Mouse (Mus musculus): ENCODE data around the gene St6galnac3. TPM values are rescaled to one million over a fixed set of nuclear protein-coding genes. Genes with fewer than 3 reads are reported as not detected.

Gene St6galnac3
- polyA plus RNA-seq, 3 experiments from 2014 or later, result 39.4 to 85.0 (median 71.2) TPM

DNA sequence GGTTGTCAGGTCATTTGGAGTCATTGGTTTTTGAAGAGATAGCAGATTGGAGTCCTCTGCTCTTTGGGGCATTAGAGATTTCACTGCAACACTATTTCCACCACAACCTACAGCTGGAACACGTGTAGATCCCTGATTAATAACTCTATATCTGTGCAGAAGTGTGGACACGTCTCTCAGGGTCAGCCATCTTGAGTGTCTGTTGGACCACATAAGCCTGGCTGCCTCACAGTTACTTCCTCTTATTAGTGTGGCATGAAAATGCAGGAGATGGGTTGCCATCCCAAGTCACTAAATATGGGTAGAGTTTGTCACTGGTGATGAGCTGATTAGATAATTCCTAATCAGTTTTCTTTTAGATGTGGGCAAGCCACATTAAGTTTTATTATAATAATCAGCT, 385.0 kb downstream of the St6galnac3 start:
- ATAC-seq, result no peak

DNA sequence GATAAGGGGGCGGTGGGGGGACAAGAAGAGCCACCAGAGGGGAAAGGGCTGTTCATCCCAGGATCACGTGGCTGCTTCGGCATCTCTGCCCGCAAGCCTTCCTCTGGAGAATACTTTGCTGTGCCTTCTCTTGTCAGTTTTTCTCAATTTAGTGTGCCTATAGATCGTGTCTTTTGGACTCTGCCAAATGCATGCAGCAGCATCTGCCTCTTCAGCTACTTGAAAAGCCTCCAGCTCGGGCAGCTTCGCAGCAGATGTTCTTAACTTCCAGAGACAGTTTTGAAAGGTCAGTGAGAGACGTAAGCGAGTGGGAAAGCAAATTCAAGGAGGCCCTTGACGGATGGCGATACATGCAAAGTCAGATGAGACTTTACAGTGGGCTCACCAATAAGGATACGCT, 385.9 kb downstream of the St6galnac3 start:
- ATAC-seq, result no peak

DNA sequence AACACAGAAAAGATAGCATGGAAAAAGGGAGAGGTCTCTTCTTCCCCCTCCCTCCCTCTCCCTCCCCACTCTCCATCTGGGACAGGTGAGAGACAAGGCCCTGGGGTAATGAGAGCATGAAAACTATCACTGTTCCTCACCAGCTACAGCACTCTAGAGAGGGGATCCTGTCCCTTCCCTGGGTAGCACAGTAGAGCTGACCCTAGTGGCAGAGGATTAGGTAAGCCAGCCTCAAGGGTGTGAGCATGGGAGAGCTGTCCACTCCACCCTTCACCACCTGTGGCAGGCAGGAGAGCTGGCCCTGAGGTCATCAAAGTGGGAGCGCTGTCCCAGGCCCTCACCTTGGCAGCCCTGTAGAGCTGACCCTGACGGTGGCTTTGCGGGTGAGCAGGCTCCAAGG, 387.2 kb downstream of the St6galnac3 start:
- no peak for ATAC-seq

DNA sequence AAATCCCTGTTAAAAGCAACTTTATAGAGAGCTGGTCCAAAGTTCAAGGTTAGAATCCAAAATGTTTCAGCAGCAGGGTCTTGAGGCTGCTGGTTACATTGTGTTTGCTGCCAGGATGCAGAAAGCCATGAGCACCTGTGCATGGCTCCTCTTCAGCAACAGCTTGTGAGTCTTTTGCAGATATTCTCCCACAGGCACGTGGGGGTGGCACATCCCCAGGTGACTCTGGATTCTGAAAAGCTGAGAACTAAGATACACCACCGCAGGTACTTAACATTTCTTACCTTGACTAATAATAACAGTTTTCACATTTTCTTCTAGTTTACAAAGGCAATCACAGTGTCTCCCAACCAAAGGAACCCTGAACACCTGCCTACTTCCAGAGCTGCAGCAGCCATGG, 387.8 kb downstream of the St6galnac3 start:
- ATAC-seq, result no peak

DNA sequence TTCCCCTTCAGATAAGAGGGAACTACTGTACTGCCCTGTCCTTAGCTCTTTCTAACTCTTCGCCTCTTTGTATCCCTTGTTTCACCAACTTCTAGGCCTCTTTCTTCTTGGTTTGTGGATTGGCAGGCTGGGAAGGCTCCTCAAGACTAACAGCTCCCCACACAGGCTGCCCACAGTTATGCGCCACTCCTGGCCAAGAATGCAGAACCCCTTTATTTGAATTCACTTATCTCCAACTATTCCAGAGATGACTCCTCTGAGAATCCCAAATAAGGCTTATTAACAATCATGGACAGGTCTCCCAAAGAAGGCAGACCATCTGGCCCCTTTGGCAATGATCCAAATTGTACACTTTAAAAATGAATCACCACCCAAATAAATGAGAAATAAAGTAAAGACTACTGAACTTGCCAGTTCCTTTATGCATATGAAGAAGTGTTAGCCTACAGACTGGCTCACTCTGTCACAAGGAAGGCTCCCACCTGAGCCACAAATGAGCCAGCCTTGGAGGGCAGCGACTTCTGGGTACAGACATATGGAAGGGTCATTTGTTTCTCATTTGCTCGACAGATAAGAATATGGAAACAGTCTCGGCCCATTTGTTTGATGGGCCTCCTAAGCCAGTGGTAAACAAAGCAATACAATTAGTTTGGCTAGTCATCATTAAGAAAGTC, 390.7 kb downstream of the St6galnac3 start:
- no peak for ATAC-seq

DNA sequence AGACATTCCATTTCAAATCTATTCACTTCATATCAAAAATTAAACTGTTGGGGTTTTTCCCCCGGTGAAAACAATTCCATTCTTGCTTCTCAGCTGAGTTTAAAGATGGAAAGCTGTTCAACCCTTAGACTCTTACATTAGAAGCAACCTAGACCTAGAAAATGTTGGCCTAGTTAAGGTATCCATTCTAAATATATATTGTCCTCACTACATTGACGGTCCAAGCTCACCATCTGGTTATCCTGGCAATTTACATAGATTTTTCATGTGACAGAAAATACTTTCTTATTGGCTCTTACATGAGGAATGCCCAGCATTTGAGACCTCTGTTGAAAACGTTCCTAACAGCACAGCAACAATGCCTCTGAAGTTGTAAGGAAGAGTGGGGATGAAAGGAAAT, 400.7 kb downstream of the St6galnac3 start:
- no peak for ATAC-seq

DNA sequence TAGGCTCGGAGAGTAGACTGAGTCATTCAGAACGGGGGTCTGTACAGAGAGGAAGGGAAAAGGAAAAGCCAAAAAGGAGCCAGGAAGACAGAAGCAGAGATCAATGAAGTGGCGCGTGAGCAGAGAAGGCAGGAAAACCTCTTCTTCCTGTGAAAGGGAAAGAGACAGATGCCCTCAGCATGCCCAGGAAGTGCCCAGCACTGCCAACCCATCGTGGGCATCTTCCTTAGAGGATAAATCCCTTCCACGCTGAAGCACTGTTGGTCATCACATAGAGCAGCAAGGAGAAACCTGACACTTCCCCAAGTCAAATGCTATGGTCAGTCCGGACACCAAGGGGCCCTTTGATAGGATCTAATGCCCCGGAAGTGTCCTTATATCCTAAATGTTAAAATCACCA, 401.5 kb downstream of the St6galnac3 start:
- no peak for ATAC-seq

DNA sequence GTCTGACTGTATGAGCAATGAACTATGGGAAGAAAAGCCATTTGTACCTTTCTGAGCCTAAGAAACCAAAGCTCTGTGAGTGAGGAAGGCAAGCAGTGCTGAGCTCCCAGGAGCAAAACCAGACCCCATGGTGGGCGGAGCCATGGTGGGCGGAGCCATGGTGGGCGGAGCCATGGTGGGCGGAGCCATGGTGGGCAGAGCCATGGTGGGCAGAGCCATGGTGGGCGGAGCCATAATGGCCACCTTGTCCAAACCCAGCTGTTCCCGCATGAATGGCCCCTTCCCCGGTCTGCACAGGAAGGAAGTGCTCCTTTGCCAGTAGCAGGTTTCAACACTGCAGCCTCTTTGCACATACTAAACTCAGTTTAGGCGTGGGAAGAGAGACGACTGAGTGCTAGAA, 411.4 kb downstream of the St6galnac3 start:
- no peak for ATAC-seq

DNA sequence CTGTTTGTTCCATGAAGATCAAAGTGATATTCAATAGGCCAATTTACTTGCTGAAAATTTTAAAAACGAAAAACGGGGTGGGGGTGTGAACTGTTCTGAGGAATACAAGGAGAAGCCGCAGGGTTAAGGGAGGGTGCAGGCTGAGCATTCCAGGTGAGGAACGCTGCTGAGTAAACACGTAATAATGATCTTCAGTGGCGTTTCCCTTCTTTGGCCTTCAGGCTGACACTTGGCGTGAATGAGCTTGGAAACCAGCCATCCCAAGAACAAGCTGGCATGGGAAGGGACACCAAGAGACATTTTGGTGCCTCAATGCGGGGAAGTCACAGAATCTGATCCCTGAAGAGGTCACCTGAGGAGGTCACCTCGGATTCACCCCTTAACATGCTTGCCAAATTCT, 411.8 kb downstream of the St6galnac3 start:
- no peak for ATAC-seq

DNA sequence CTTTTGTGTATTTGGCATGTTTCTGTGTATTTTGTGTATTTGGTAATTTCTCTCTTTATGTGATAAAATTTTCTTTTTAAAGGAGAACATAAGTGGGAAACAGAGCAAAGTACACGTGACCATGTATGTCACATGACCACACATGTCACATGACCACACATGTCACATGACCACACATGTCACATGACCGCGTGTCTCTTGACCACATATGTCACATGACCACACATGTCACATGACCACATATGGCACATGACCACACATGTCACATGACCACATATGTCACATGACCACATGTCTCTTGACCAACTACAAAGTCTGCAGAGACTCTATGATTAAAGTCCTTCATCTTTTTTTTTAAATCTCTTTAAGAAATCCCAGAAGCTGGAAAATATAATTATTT, 413.0 kb downstream of the St6galnac3 start:
- ATAC-seq, result no peak

DNA sequence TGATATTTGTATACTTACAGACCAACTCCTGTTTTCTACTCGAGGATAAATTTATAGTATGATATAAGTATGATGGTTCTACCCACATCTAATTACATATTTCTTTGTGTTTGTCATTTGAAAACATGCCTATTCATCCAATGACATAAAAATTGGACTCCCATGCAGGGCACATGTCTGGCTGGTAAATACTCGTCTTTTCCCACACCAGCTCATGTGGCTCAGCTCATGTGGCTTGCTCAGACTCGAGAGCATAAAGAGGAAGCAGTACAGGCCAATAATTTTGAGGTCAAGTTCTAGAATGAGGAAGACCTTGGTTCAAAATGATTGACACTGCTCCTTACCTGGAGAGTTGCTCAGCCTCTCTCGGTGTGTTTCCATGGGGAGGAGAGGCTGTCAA, 416.6 kb downstream of the St6galnac3 start:
- no peak for ATAC-seq

DNA sequence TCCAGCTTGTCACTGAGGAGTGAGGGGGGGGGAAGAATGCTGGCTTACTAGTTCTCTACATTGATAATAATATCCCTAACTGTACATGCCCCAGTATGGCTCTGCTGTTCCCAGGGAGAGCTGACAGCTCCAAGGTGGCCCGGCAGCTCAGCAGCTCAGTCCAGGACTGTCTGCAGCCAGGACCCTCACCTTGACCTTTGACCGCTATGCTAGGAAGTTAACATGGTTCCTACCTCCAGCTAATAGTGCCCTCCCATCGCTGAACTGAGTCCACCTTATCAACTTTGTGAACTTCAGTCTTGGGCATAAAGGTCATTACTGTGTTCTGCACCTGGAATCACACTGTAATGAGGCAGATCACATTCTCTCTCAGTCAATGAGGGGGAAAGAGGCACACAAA, 419.8 kb downstream of the St6galnac3 start:
- no peak for ATAC-seq

DNA sequence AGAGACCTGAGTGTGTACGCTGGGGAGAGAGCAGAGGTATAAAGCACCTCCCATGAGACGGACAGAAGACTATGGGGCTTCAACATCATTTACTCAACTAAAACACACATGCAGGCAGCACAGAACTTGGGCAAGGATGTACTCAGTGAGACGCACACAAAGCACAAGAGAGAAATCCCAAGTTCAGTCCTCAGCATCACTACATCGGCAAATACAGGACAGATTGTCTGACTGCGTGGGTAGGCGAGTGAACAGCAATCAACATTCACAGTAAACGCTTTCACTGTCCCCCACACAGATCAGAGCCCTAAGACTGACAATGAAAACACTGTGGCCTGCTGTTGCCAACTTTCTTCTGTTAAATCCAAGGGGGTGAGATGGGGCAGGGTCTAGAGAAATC, 422.6 kb downstream of the St6galnac3 start:
- no peak for ATAC-seq

DNA sequence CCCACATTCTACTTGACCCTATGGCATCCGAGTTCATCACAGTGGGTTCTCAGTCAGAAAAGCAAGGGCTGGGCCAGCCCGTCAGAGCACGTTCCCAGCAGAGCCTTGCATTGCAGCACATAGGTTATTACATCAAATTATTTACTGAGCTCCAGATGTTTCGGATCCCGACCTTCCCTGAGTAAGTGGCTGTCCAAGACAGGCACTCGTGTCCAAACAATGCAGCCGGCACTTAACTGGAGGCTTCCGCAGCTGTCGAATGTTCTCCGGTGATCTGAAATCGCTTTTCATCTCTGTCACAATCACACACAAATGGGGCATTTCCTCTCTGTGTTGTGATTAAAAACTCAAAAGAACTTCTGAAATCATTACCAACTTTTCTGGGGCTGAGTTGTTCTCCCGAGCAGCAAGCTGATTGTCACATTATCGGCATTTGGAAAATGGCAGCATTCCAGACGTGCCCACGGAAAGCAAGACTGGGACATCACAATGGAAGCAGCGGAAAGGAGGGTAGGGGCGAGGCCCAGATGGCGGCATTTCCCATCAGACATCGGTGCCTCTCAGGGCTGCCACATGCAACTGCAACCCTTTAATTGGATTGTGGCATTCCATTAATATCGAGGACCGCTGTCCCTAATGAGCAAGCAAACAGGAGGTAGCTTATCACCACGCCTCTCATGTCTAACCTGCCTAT, 428.5 kb downstream of the St6galnac3 start:
- ATAC-seq, result no peak

DNA sequence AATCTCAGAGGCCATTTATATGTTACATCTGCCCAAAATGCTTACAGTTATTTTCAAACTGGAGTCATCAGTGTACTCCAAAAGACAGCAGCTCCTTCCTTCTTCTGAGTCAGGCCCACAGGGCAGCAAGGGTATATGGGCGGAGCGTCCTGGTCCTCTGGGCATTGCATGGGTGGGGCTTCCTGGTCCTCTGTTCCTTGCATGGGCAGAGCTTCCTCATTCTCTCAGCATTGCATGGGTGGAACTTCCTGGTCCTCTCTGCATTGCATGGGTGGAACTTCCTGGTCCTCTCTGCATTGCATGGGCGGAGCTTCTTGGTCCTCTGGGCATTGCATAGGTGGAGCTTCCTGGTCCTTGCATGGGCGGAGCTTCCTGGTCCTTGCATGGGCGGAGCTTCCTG, 432.1 kb downstream of the St6galnac3 start:
- no peak for ATAC-seq

DNA sequence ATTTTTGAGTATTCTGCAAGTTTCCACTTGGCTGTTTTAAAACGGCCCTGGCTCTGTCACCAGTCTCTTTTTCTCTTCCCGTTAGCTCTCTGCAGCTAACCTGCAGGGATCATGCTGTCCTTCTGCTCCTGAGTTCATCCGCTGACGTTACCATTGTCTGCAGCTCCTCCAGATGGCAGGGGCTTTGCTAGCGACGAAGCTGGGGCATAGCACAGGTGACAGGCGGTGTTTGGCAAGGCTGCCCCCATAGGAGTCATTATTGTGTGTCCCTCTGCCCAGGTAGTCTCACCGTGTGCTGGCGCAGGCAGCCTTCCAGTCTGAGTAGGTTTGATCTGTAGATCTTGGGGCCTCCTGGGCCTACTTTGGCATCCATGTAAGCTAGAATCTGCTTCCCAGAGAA, 432.6 kb downstream of the St6galnac3 start:
- no peak for ATAC-seq

DNA sequence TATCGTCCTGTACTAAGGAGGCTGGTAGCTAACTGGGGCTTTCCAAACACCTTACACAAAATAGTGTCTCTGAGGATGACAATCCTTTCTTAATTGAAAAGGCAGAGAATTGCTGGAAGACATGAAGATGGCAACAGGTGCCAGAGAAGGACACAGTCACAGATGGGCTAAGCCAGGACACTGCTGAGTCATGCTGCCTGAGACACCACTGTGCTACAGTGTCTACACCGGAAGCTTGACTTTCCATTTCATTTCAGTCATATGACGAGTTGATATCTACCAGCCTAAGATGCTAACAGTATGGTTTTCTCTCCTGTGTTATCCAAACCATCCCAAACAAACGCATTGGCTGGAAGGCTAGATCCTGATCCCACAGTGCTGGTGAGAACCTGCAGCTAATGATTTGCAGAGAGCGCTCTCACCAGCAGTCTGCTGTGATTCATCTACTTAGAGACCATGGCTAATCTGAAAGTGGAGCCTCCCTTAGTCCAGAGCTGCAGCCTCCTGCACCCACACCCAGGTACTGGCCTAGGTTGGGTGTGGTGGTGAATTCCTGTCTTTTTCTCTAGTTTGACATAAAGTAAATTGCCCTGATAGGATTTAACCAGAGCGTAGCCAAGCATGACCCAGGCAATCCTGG, 433.4 kb downstream of the St6galnac3 start:
- ATAC-seq, result no peak

DNA sequence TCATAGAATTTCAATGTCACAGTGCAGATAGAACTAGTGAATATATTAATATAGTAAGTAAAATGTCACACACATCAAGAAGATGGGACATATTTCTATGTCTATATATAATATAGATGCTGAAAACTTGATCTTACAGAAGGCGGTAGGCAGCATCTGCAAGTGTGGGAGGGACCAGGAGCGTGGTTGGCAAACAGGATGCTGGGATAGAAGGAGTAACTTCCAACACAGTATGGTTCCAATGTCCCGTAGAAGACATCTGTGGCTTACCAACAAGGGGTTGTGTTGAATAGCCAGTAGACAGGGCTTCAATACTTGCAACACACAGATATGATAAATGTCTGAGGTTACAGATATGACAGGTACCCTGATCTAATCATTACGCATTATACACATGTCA, 435.0 kb downstream of the St6galnac3 start:
- ATAC-seq, result no peak

DNA sequence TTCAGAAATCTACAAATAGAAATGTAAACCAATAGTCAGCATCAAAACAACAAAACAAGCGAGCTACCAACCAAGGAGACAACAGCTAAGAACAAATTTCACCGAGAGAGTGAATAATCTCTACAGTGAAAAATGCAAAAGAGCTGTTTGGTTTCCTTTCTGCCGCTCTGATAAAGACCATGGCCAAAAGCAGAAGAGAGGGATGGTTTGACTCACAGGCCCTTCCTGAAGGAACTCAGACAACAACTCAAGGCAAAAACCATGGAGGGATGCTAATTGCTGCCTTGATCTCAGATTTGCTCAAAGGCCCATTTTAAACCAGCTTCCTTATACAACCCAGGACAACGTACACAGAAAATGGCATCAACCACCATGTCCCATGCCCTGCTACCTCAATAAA, 437.4 kb downstream of the St6galnac3 start:
- no peak for ATAC-seq

DNA sequence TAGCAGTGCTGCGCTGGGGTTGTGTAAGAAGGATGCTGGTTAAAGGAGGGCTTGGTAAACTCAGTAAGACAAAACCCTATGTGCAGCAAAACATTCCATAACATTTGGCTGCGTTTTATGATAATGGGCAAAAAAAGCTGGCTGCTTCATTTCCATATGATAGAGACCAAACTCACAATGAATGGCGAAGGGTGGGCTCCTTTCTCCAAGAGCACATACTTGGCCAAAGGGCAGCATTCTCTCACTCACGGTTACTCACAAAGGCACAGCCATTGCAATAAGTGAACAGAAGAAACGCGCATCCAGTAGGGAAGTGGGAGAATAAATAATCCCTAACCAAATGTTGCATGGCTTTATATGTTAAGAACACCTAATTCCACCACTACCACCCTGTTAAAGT, 437.9 kb downstream of the St6galnac3 start:
- no peak for ATAC-seq

DNA sequence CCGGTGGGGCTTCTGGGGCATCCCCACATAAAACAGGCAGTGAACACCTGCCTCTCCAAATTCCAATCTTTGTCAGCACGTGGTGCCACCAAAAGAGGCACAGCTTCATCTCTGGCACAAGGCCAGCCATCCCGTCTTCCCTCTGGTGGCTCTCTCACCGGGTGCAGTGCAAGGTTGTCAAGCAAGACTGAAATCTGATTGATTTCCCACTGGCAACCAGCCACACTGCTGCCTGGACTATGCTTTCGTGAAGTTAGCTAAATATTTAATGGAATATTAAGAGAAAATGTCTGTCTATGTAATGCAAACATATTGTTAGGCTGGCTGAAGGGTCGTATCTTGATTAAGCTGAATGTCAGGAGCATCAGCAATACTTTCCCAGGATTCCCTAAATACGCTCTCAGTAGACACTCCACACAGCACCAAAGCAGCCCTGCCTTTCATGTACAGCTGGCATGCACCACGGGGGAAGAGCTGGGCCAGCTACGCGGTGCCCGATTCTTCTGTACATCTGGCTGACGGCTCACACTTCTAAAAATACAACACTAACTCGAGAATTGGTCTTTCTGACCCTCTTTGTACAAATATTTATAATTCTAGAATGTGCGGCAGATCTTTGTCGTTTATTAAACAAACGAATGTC, 442.7 kb downstream of the St6galnac3 start:
- ATAC-seq, result no peak

DNA sequence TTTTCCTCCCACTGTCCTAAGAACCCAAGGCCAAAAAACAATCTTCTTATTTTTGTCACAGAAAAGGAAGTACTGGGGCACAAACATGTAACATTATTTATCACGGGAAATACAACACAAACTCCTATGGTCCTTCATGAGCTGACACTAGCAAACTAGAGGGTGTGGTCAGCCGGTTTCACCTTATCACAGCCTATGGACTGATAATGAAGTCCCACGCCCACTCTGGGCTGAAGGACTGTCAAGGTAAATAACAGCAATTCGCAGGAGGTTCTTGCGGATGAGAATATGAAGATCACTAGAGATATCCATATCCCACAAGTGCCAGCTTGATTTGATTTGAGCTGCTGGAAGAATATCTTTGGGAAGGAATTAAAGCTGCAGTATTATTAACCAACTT, 446.7 kb downstream of the St6galnac3 start:
- no peak for ATAC-seq

DNA sequence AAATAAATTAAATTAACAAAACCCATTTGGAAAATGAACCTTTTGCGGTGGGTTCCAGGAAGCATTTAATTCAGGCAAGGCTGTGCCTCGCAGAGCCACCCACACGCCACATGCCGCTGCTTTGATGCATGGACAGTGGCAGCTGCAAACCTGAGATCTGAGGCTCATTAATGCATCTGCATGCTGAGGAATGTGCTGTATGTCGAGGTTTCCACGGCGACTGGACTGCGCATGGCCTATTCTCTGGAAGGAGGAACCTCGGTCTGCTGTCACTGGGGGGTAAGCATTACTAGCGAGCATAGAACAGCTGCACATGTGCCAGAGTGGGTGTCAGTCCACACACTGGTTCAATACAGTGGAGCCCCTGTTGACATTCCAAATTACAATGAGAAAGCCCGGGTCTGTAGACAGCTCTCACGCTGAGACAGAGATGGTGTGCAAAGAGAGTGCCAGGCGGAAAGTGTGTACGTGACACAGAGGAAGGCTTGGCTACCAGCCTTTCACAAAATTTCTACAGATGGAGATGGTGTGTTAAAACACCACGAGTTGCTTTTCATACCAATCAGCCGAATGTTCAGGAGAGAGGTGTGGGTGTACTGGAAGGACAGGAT, 447.5 kb downstream of the St6galnac3 start:
- ATAC-seq, result no peak

Measured in inflammation-experienced regulatory T-cells, adult 6 months (primary cell).